ENCODE assay signal across 8 mouse cellular contexts in the genomic region with DNA sequence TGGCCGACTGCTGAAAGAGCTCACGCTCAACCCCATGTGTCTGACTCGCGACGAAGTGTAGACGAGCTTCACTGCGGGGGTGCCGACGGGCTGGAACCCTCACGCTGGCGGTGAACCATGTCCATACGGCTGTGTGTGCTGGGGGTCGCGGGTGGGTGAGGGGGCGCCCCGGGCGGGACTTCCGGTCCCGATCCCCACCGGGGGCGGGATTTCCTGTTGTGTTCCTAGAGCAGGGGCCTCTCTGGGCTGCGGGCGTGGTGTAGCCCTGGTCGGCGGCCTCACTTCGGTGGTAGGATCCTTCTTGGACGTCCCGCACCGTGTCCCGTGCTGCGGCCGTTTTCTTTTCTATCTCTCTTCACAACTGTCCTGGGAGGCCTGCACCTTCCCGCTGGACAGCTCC. TPM values are rescaled to one million over a fixed set of nuclear protein-coding genes. Genes with fewer than 3 reads are reported as not detected.
DNase-seq lines count a peak whose midpoint lies in the region; ATAC-seq and TF ChIP-seq lines count a peak whose summit lies in the region.

No protein-coding gene starts in this region.

- peak overlapping the region; percentile 65 for H3K4me3 ChIP-seq in bone marrow macrophage, adult 2 months (ENCODE audit: insufficient read depth, low read length)
- H3K4me3 ChIP-seq in gastrocnemius, adult 2 months = peak overlapping the region; percentile 92
- peak overlapping the region; percentile 71 for H3K4me3 ChIP-seq in intestine, embryonic 15.5 days (replicated peaks)
- peak overlapping the region; percentile 84 for H3K4me3 ChIP-seq in liver, embryonic 12.5 days
- peak overlapping the region; percentile 84 for H3K4me3 ChIP-seq in neural tube, embryonic 12.5 days

- H3K27ac ChIP-seq in bone marrow macrophage, adult 2 months (ENCODE audit: insufficient read depth, low read depth, low read length) = peak overlapping the region; percentile 96
- H3K27ac ChIP-seq in gastrocnemius, adult 2 months = peak overlapping the region; percentile 97
- peak overlapping the region; percentile 98 for H3K27ac ChIP-seq in intestine, embryonic 15.5 days
- peak overlapping the region; percentile 94 for H3K27ac ChIP-seq in liver, embryonic 12.5 days
- H3K27ac ChIP-seq in neural tube, embryonic 12.5 days = peak overlapping the region; percentile 81; the same call in 1 of the 2 replicates

- TF ChIP-seq POLR2A in bone marrow macrophage, adult 2 months (IDR thresholded peaks at IDR 0.05; ENCODE audit: borderline replicate concordance, low read depth, low read length) = no peak

- H3K9me3 ChIP-seq in intestine, embryonic 15.5 days = no peaks in the 10 kb centered on the region
- H3K9me3 ChIP-seq in liver, embryonic 12.5 days (replicated peaks) = no peaks in the 10 kb centered on the region
- no peaks in the 10 kb centered on the region for H3K9me3 ChIP-seq in neural tube, embryonic 12.5 days

- no peaks in the 10 kb centered on the region for H3K27me3 ChIP-seq in intestine, embryonic 15.5 days (replicated peaks)
- H3K27me3 ChIP-seq in liver, embryonic 12.5 days (replicated peaks) = no peaks in the 10 kb centered on the region
- no peaks in the 10 kb centered on the region for H3K27me3 ChIP-seq in neural tube, embryonic 12.5 days (replicated peaks)

- no peak for TF ChIP-seq CTCF in bone marrow macrophage, adult 2 months (IDR thresholded peaks at IDR 0.05; ENCODE audit: low read depth, low read length)
- TF ChIP-seq CTCF in gastrocnemius, adult 2 months (IDR thresholded peaks at IDR 0.05) = no peak

- DNase-seq in frontal cortex, postnatal 25 days (ENCODE audit: low spot score in 2 of 2) = no peak
- DNase-seq in gastrocnemius, adult 2 months = peak; percentile 85
- peak; percentile 82 for DNase-seq in thymus, postnatal 0 days (ENCODE audit: low spot score)

- peak overlapping the region; percentile 76 for H3K9ac ChIP-seq in intestine, embryonic 15.5 days
- H3K9ac ChIP-seq in liver, embryonic 12.5 days = peak overlapping the region; percentile 89
- H3K9ac ChIP-seq in neural tube, embryonic 12.5 days = peak overlapping the region; percentile 83

- peaks cover 22% of the 10 kb centered on the region for H3K4me1 ChIP-seq in bone marrow macrophage, adult 2 months (ENCODE audit: control insufficient read depth, insufficient read depth, low read length)
- peaks cover 47% of the 10 kb centered on the region for H3K4me1 ChIP-seq in intestine, embryonic 15.5 days (replicated peaks)
- peaks cover 57% of the 10 kb centered on the region for H3K4me1 ChIP-seq in liver, embryonic 12.5 days
- peaks cover 55% of the 10 kb centered on the region for H3K4me1 ChIP-seq in neural tube, embryonic 12.5 days

- peaks cover 26% of the 10 kb centered on the region for H3K36me3 ChIP-seq in intestine, embryonic 15.5 days
- peaks cover 42% of the 10 kb centered on the region for H3K36me3 ChIP-seq in liver, embryonic 12.5 days
- peaks cover 27% of the 10 kb centered on the region for H3K36me3 ChIP-seq in neural tube, embryonic 12.5 days

- peak; percentile 10; the same call in 1 of the 2 replicates for ATAC-seq in frontal cortex, adult (ENCODE audit: low TSS enrichment)
- peak; percentile 52 for ATAC-seq in intestine, embryonic 15.5 days
- ATAC-seq in liver, embryonic 12.5 days = peak; percentile 52
- peak; percentile 41 for ATAC-seq in neural tube, embryonic 12.5 days (ENCODE audit: low FRiP score, low read depth)

- WGBS in intestine, embryonic 15.5 days = under 1% methylated on average over 33 of the region's 33 CpGs
- WGBS in liver, embryonic 12.5 days (ENCODE audit: insufficient replicate concordance) = 0% methylated on average over 33 of the region's 33 CpGs
- under 1% methylated on average over 33 of the region's 33 CpGs for WGBS in neural tube, embryonic 12.5 days

- intact Hi-C loops in gastrocnemius, adult 2 months (cut with DNase I) = no loop called here

- H3K4me2 ChIP-seq in intestine, embryonic 15.5 days (replicated peaks) = peak overlapping the region; percentile 85
- H3K4me2 ChIP-seq in liver, embryonic 12.5 days = peak overlapping the region; percentile 95
- peak overlapping the region; percentile 88 for H3K4me2 ChIP-seq in neural tube, embryonic 12.5 days (replicated peaks)

RNA-seq across cellular contexts. Expression of gene Tbc1d17, which starts 1.3 kb away (rescaled TPM):
- polyA plus RNA-seq in bone marrow macrophage, adult 2 months (2012; ENCODE audit: insufficient read depth, insufficient read length, missing spikeins) = 69.5 and 76.1 TPM in 2 replicates
- total RNA-seq in gastrocnemius, adult 2 months (2021) = 10 to 100 TPM; 40.8 to 56.4 TPM
- 71.0 and 71.3 TPM in 2 replicates for polyA plus RNA-seq in intestine, embryonic 15.5 days (2015; fragmentation: Nextera tagmentation; extraction: Ambion mirVana)
- polyA plus RNA-seq in liver, embryonic 12.5 days (2016; fragmentation: Nextera tagmentation; extraction: Ambion mirVana) = 34.4 and 39.6 TPM in 2 replicates
- 95.4 and 101 TPM in 2 replicates for polyA plus RNA-seq in neural tube, embryonic 12.5 days (2016; fragmentation: Nextera tagmentation; extraction: Ambion mirVana)
- polyA plus RNA-seq in thymus, postnatal 0 days (2015; fragmentation: Nextera tagmentation; extraction: Ambion mirVana) = 56.5 and 60.3 TPM in 2 replicates

RNA-seq across cellular contexts. Expression of gene Akt1s1, which starts 1.4 kb away (rescaled TPM):
- 36.9 and 45.3 TPM in 2 replicates for polyA plus RNA-seq in bone marrow macrophage, adult 2 months (2012; ENCODE audit: insufficient read depth, insufficient read length, missing spikeins)
- 100 to 1,000 TPM; 128 to 137 TPM for total RNA-seq in gastrocnemius, adult 2 months (2021)
- 112 and 116 TPM in 2 replicates for polyA plus RNA-seq in intestine, embryonic 15.5 days (2015; fragmentation: Nextera tagmentation; extraction: Ambion mirVana)
- 42.7 and 45.3 TPM in 2 replicates for polyA plus RNA-seq in liver, embryonic 12.5 days (2016; fragmentation: Nextera tagmentation; extraction: Ambion mirVana)
- polyA plus RNA-seq in neural tube, embryonic 12.5 days (2016; fragmentation: Nextera tagmentation; extraction: Ambion mirVana) = 108 and 116 TPM in 2 replicates
- polyA plus RNA-seq in thymus, postnatal 0 days (2015; fragmentation: Nextera tagmentation; extraction: Ambion mirVana) = 47.3 and 49.2 TPM in 2 replicates

RNA-seq across cellular contexts. Expression of gene Pnkp, which starts 6.8 kb away (rescaled TPM):
- 31.2 and 48.7 TPM in 2 replicates for polyA plus RNA-seq in bone marrow macrophage, adult 2 months (2012; ENCODE audit: insufficient read depth, insufficient read length, missing spikeins)
- total RNA-seq in gastrocnemius, adult 2 months (2021) = 10 to 100 TPM; 19.4 to 21.2 TPM
- 25.9 and 29.0 TPM in 2 replicates for polyA plus RNA-seq in intestine, embryonic 15.5 days (2015; fragmentation: Nextera tagmentation; extraction: Ambion mirVana)
- polyA plus RNA-seq in liver, embryonic 12.5 days (2016; fragmentation: Nextera tagmentation; extraction: Ambion mirVana) = 26.1 and 26.7 TPM in 2 replicates
- 32.3 and 39.3 TPM in 2 replicates for polyA plus RNA-seq in neural tube, embryonic 12.5 days (2016; fragmentation: Nextera tagmentation; extraction: Ambion mirVana)
- 61.8 and 63.4 TPM in 2 replicates for polyA plus RNA-seq in thymus, postnatal 0 days (2015; fragmentation: Nextera tagmentation; extraction: Ambion mirVana)

RNA-seq across cellular contexts. Expression of gene Ptov1, which starts 19.4 kb away (rescaled TPM):
- 90.1 and 105 TPM in 2 replicates for polyA plus RNA-seq in bone marrow macrophage, adult 2 months (2012; ENCODE audit: insufficient read depth, insufficient read length, missing spikeins)
- 100 to 1,000 TPM; 126 to 137 TPM for total RNA-seq in gastrocnemius, adult 2 months (2021)
- polyA plus RNA-seq in intestine, embryonic 15.5 days (2015; fragmentation: Nextera tagmentation; extraction: Ambion mirVana) = 239 and 253 TPM in 2 replicates
- polyA plus RNA-seq in liver, embryonic 12.5 days (2016; fragmentation: Nextera tagmentation; extraction: Ambion mirVana) = 114 and 121 TPM in 2 replicates
- polyA plus RNA-seq in neural tube, embryonic 12.5 days (2016; fragmentation: Nextera tagmentation; extraction: Ambion mirVana) = 630 and 637 TPM in 2 replicates
- 147 and 158 TPM in 2 replicates for polyA plus RNA-seq in thymus, postnatal 0 days (2015; fragmentation: Nextera tagmentation; extraction: Ambion mirVana)

RNA-seq across cellular contexts. Expression of gene Atf5, which starts 33.7 kb away (rescaled TPM):
- polyA plus RNA-seq in bone marrow macrophage, adult 2 months (2012; ENCODE audit: insufficient read depth, insufficient read length, missing spikeins) = 28.4 and 32.8 TPM in 2 replicates
- total RNA-seq in gastrocnemius, adult 2 months (2021) = 100 to 1,000 TPM in 1 of 2 experiments, 10 to 100 TPM in 1; 74.7 to 115 TPM
- polyA plus RNA-seq in intestine, embryonic 15.5 days (2015; fragmentation: Nextera tagmentation; extraction: Ambion mirVana) = 6.2 and 6.6 TPM in 2 replicates
- 5.4 and 5.7 TPM in 2 replicates for polyA plus RNA-seq in liver, embryonic 12.5 days (2016; fragmentation: Nextera tagmentation; extraction: Ambion mirVana)
- polyA plus RNA-seq in neural tube, embryonic 12.5 days (2016; fragmentation: Nextera tagmentation; extraction: Ambion mirVana) = 4.8 and 5.1 TPM in 2 replicates
- 3.4 and 3.7 TPM in 2 replicates for polyA plus RNA-seq in thymus, postnatal 0 days (2015; fragmentation: Nextera tagmentation; extraction: Ambion mirVana)

Comparison
In these comparisons a context has a peak if more than half of its experiments do, and no peak if none do; other contexts are left out.
1. DNase-seq: peak in gastrocnemius, adult 2 months (single experiment) and thymus, postnatal 0 days (single experiment); none in frontal cortex, postnatal 25 days (0 of 2).
2. Peak in every context shown above with its lines, with median percentiles within 50 percentile points of each other: ATAC-seq, H3K27ac ChIP-seq, H3K4me3 ChIP-seq, H3K4me2 ChIP-seq and H3K9ac ChIP-seq.